Mouse (Mus musculus): ENCODE measurements at regions not wholly inside any gene's neighbourhood (a gene's known extent, or its start where the extent isn't known, plus 50 kb on each side); places are given as distances from the start of the nearest gene placed in this dataset.

GRCm38 (mm10) chr14:64595891-64596290 is 491.8 kb downstream of the Prss52 start:
- no peak for DNase-seq

- no peak for DNase-seq
Measured at GRCm38 (mm10) chr14:64597218-64597617, 493.1 kb downstream of the Prss52 start.
